Mouse (Mus musculus) lung, postnatal 0 days (tissue): ENCODE results near the gene Dscaml1.

Experiments used
- CTCF ChIP-seq: IDR thresholded peaks from 2 replicates; pipeline ENCODE4 v1.5.1; 2016; ENCODE audit warnings: antibody characterized with exemption, mild to moderate bottlenecking
- EP300 ChIP-seq: IDR thresholded peaks from 2 replicates; pipeline ENCODE4 v1.6.1; 2016; ENCODE audit warnings: antibody characterized with exemption, mild to moderate bottlenecking, control low read depth

- TF ChIP-seq CTCF = no peak
- TF ChIP-seq EP300 = no peak
Measured at GRCm38 (mm10) chr9:45537649-45538048, 111.2 kb downstream of the Dscaml1 start.
